Comparison of ENCODE assay signal across 9 mouse cellular contexts in the genomic region with DNA sequence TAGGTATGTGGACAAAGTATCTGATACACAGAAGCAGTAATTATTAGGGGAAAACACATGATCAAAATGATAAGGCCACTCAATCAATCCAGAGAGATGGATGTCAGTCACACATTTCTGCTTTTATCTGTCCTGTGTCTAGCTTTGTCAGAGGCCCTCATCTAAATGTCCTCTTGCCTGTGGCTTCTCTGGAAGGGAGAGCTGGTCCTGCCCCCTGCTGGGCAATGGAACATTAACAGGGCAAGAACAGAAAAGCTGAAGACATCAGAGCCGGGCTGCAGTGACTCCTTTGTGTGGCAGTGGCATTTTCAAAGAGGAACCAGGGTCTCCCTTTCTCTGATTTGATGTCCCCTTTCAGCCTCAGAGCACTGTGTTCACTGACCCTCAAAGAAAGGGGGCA.
DNase-seq lines count a peak whose midpoint lies in the region; ATAC-seq and TF ChIP-seq lines count a peak whose summit lies in the region.
"Had no signal": no experiment of that assay in that cellular context is flagged by ENCODE, and none has a peak within 500 bp of the region (broad histone marks: within the 10 kb centered on the region; RNA-seq: fewer than 3 reads in every experiment).

No protein-coding gene starts in this region.

- 52% methylated on average over 1 of the region's 1 CpGs for WGBS in heart, embryonic 10.5 days
- 0% methylated on average over 1 of the region's 1 CpGs for WGBS in forebrain, embryonic 15.5 days

- no peak for TF ChIP-seq POLR2A in brain, embryonic 14.5 days (IDR thresholded peaks at IDR 0.05; ENCODE audit: borderline replicate concordance, extremely low read depth, insufficient read depth, insufficient read length, poor library complexity, severe bottlenecking)

- H3K9ac ChIP-seq in forebrain, embryonic 15.5 days (replicated peaks) = no peak overlapping the region
- H3K9ac ChIP-seq: neural tube, embryonic 12.5 days had no signal

- H3K27me3 ChIP-seq in heart, embryonic 10.5 days (ENCODE audit: insufficient read depth, poor library complexity, severe bottlenecking) = no peaks in the 10 kb centered on the region
- no peaks in the 10 kb centered on the region for H3K27me3 ChIP-seq in forebrain, embryonic 15.5 days
- H3K27me3 ChIP-seq: neural tube, embryonic 12.5 days had no signal

- DNase-seq in heart, embryonic 10.5 days (ENCODE audit: low spot score) = peak; percentile 83
- no peak for DNase-seq in heart, postnatal 25 days (ENCODE audit: low spot score)
- peak; percentile 46 to 47 for DNase-seq in B cell, adult 2 months
- peak; percentile 76 for DNase-seq in brain, embryonic 14.5 days (ENCODE audit: low read depth)
- DNase-seq in layer of hippocampus, postnatal 25 days (ENCODE audit: extremely low spot score in 1 of 2, low spot score in 1 of 2) = peak; percentile 51 to 71
- DNase-seq in retina, embryonic 14.5 days (ENCODE audit: low spot score) = peak; percentile 66
- no peak for DNase-seq in thymus, postnatal 0 days (ENCODE audit: low spot score)

- H3K4me3 ChIP-seq in heart, embryonic 10.5 days = no peak overlapping the region
- H3K4me3 ChIP-seq in forebrain, embryonic 15.5 days = no peak overlapping the region
- H3K4me3 ChIP-seq: neural tube, embryonic 12.5 days had no signal

- no peak overlapping the region for H3K4me2 ChIP-seq in forebrain, embryonic 15.5 days (replicated peaks)
- H3K4me2 ChIP-seq: neural tube, embryonic 12.5 days had no signal

- no peak overlapping the region for H3K27ac ChIP-seq in heart, embryonic 10.5 days
- no peak overlapping the region for H3K27ac ChIP-seq in forebrain, embryonic 15.5 days (replicated peaks)
- H3K27ac ChIP-seq: neural tube, embryonic 12.5 days had no signal

- H3K9me3 ChIP-seq in heart, embryonic 10.5 days = no peaks in the 10 kb centered on the region
- no peaks in the 10 kb centered on the region for H3K9me3 ChIP-seq in forebrain, embryonic 15.5 days
- H3K9me3 ChIP-seq: neural tube, embryonic 12.5 days had no signal

- intact Hi-C loops in heart, postnatal 25 days (cut with DNase I) = loop anchor here (5.0 kb wide), 1 partner anchor 297 kb away; no protein-coding TSS in a partner anchor

- ATAC-seq in forebrain, embryonic 15.5 days (replicated peaks) = 0 out of 2 replicates have a peak, but pooled peaks have one; percentile 51

- TF ChIP-seq CTCF in brain, embryonic 14.5 days (IDR thresholded peaks at IDR 0.05; ENCODE audit: borderline replicate concordance, extremely low read depth, insufficient read depth, insufficient read length) = peak; percentile 66; the same call in 1 of the 2 replicates

- peaks cover 33% of the 10 kb centered on the region for H3K4me1 ChIP-seq in heart, embryonic 10.5 days
- no peaks in the 10 kb centered on the region for H3K4me1 ChIP-seq in forebrain, embryonic 15.5 days
- H3K4me1 ChIP-seq: neural tube, embryonic 12.5 days had no signal

- peaks cover 6% of the 10 kb centered on the region for H3K36me3 ChIP-seq in heart, embryonic 10.5 days
- H3K36me3 ChIP-seq in forebrain, embryonic 15.5 days = no peaks in the 10 kb centered on the region
- H3K36me3 ChIP-seq: neural tube, embryonic 12.5 days had no signal

Comparison
In these comparisons a context has a peak if more than half of its experiments do, and no peak if none do; other contexts are left out.
1. DNase-seq: peak in heart, embryonic 10.5 days (single experiment), B cell, adult 2 months (2 of 2), brain, embryonic 14.5 days (single experiment), layer of hippocampus, postnatal 25 days (2 of 2) and retina, embryonic 14.5 days (single experiment); none in heart, postnatal 25 days (single experiment) and thymus, postnatal 0 days (single experiment).